Mouse (Mus musculus) forebrain, embryonic 13.5 days (tissue): ENCODE measurements around the gene Fars2. TPM values are rescaled to one million over a fixed set of nuclear protein-coding genes. Genes with fewer than 3 reads are reported as not detected.

ENCODE experiments used
- ATAC-seq: fragments of 200-750 bp; cut with Nextera tagmentation; 2 replicates; pipeline ENCODE4 v1.8.0; 2017
- H3K27ac ChIP-seq: fragments of 300-500 bp; sonication (generic); 2 replicates; pipeline ENCODE4 v1.5.1; 2015; ENCODE audit warnings: inconsistent platforms, mild to moderate bottlenecking, moderate library complexity
- H3K27me3 ChIP-seq: fragments of 300-500 bp; sonication (generic); 2 replicates; pipeline ENCODE4 v1.6.1; 2015; ENCODE audit warnings: mild to moderate bottlenecking, inconsistent platforms
- H3K36me3 ChIP-seq: fragments of 300-500 bp; sonication (generic); 2 replicates; pipeline ENCODE4 v1.6.1; 2015; ENCODE audit warnings: mild to moderate bottlenecking, inconsistent platforms; ENCODE audit not compliant: poor library complexity, severe bottlenecking
- H3K4me1 ChIP-seq: fragments of 300-500 bp; sonication (generic); 2 replicates; pipeline ENCODE4 v1.6.1; 2015; ENCODE audit warnings: inconsistent platforms
- H3K4me2 ChIP-seq: fragments of 300-500 bp; sonication (generic); 2 replicates; pipeline ENCODE4 v1.6.1; 2015; ENCODE audit warnings: inconsistent platforms, mild to moderate bottlenecking, moderate library complexity
- H3K4me3 ChIP-seq: fragments of 300-500 bp; sonication (generic); 2 replicates; pipeline ENCODE4 v1.5.1; 2015; ENCODE audit warnings: mild to moderate bottlenecking, inconsistent platforms
- H3K9ac ChIP-seq: fragments of 300-500 bp; sonication (generic); 2 replicates; pipeline ENCODE4 v1.6.1; 2015; ENCODE audit warnings: mild to moderate bottlenecking, inconsistent platforms
- H3K9me3 ChIP-seq: fragments of 300-500 bp; sonication (generic); replicated peaks from 2 replicates; pipeline ENCODE4 v1.6.1; 2016; ENCODE audit warnings: inconsistent platforms
- WGBS: fragments of 180-500 bp; shearing (Covaris S2); methylation state at CpG from one replicate; pipeline ENCODE4 v1.1.7; 2015; 5-methylcytosine and 5-hydroxymethylcytosine counted together
- polyA plus RNA-seq: library from polyadenylated mRNA; unstranded; fragments of >200 nt; fragmentation: Nextera tagmentation; extraction: Ambion mirVana; gene quantifications from 2 replicates; pipeline ENCODE4 v1.2.1, GENCODE M21; 2015

Fars2 gene
- polyA plus RNA-seq, 1 experiment from 2014 or later: 32.6 TPM

GRCm38 (mm10) chr13:36550694-36551093 is 433.5 kb downstream of the Fars2 start:
- Histone ChIP-seq H3K4me3 (no peak overlapping the region), H3K9ac (no peak overlapping the region), H3K27ac (no peak overlapping the region), H3K4me2 (no peak overlapping the region), H3K36me3 (no peaks in the 10 kb centered on the region), H3K27me3 (no peaks in the 10 kb centered on the region), H3K4me1 (peaks cover 9% of the 10 kb centered on the region; the same call in 1 of the 2 replicates), H3K9me3 (no peaks in the 10 kb centered on the region)
- ATAC-seq: peak; percentile 43; the same call in 1 of the 2 replicates
- 35% methylated on average over 6 of the region's 6 CpGs for WGBS

- no peaks in the 10 kb centered on the region for H3K9me3 ChIP-seq
- WGBS: 85% methylated on average over 3 of the region's 3 CpGs
- no peak for ATAC-seq
Observed at GRCm38 (mm10) chr13:36552522-36553246, 435.5 kb downstream of the Fars2 start.

GRCm38 (mm10) chr13:36553247-36553642 is 436.0 kb downstream of the Fars2 start:
- no peak overlapping the region for H3K27ac ChIP-seq
- no peak for ATAC-seq
- peaks cover 9% of the 10 kb centered on the region; the same call in 1 of the 2 replicates for H3K4me1 ChIP-seq
- no peak overlapping the region for H3K9ac ChIP-seq
- H3K36me3 ChIP-seq: no peaks in the 10 kb centered on the region
- no peak overlapping the region for H3K4me2 ChIP-seq
- no peak overlapping the region for H3K4me3 ChIP-seq
- H3K9me3 ChIP-seq: no peaks in the 10 kb centered on the region
- WGBS: 89% methylated on average over 5 of the region's 5 CpGs
- no peaks in the 10 kb centered on the region for H3K27me3 ChIP-seq

More at GRCm38 (mm10) chr13:36552522-36553246, 435.5 kb downstream of the Fars2 start:
- Histone ChIP-seq H3K4me2 (no peak overlapping the region), H3K36me3 (no peaks in the 10 kb centered on the region), H3K4me1 (peaks cover 9% of the 10 kb centered on the region; the same call in 1 of the 2 replicates), H3K27me3 (no peaks in the 10 kb centered on the region), H3K27ac (no peak overlapping the region), H3K4me3 (no peak overlapping the region), H3K9ac (no peak overlapping the region)

- ATAC-seq: no peak
- Histone ChIP-seq H3K36me3 (no peaks in the 10 kb centered on the region), H3K4me1 (peaks cover 9% of the 10 kb centered on the region; the same call in 1 of the 2 replicates), H3K27ac (no peak overlapping the region), H3K4me3 (no peak overlapping the region), H3K27me3 (no peaks in the 10 kb centered on the region), H3K9me3 (no peaks in the 10 kb centered on the region), H3K9ac (no peak overlapping the region), H3K4me2 (no peak overlapping the region)
- 100% methylated on average over 1 of the region's 1 CpGs for WGBS
Observed at GRCm38 (mm10) chr13:36554743-36555142, 437.5 kb downstream of the Fars2 start.

GRCm38 (mm10) chr13:36562447-36563441 is 445.5 kb downstream of the Fars2 start:
- H3K4me3 ChIP-seq: no peak overlapping the region
- H3K4me1 ChIP-seq: peaks cover 36% of the 10 kb centered on the region
- no peaks in the 10 kb centered on the region for H3K9me3 ChIP-seq
- H3K9ac ChIP-seq: no peak overlapping the region
- WGBS: 42% methylated on average over 16 of the region's 16 CpGs
- H3K4me2 ChIP-seq: peak overlapping the region; percentile 2; the same call in 1 of the 2 replicates
- H3K27ac ChIP-seq: peak overlapping the region; percentile 70
- H3K27me3 ChIP-seq: no peaks in the 10 kb centered on the region
- ATAC-seq: peak; percentile 63
- no peaks in the 10 kb centered on the region for H3K36me3 ChIP-seq

- WGBS: 11% methylated on average over 5 of the region's 6 CpGs
- no peak overlapping the region for H3K4me2 ChIP-seq
- H3K27me3 ChIP-seq: no peaks in the 10 kb centered on the region
- peak overlapping the region; percentile 54 for H3K27ac ChIP-seq
- H3K36me3 ChIP-seq: no peaks in the 10 kb centered on the region
- no peaks in the 10 kb centered on the region for H3K9me3 ChIP-seq
- no peak overlapping the region for H3K9ac ChIP-seq
- peaks cover 36% of the 10 kb centered on the region for H3K4me1 ChIP-seq
- no peak overlapping the region for H3K4me3 ChIP-seq
- ATAC-seq: peak; percentile 67
Observed at GRCm38 (mm10) chr13:36564764-36565315, 447.6 kb downstream of the Fars2 start.

- 72% methylated on average over 4 of the region's 4 CpGs for WGBS
- no peak for ATAC-seq
- H3K4me1 ChIP-seq: peaks cover 11% of the 10 kb centered on the region
Observed at GRCm38 (mm10) chr13:36576781-36577180, 459.6 kb downstream of the Fars2 start.

GRCm38 (mm10) chr13:36577916-36578568 is 460.8 kb downstream of the Fars2 start:
- ATAC-seq: peak; percentile 37
- Histone ChIP-seq H3K4me1 (peaks cover 22% of the 10 kb centered on the region), H3K4me2 (peak overlapping the region; percentile 67), H3K9ac (no peak overlapping the region), H3K9me3 (no peaks in the 10 kb centered on the region), H3K36me3 (no peaks in the 10 kb centered on the region), H3K27ac (0 out of 2 replicates have a peak overlapping the region, but pooled peaks have one; percentile 22), H3K4me3 (peak overlapping the region; percentile 51; the same call in 1 of the 2 replicates), H3K27me3 (no peaks in the 10 kb centered on the region; the same call in 1 of the 2 replicates)
- 64% methylated on average over 7 of the region's 7 CpGs for WGBS

More at GRCm38 (mm10) chr13:36576781-36577180, 459.6 kb downstream of the Fars2 start:
- Histone ChIP-seq H3K4me2 (no peak overlapping the region), H3K4me3 (no peak overlapping the region), H3K27me3 (no peaks in the 10 kb centered on the region; the same call in 1 of the 2 replicates), H3K9me3 (no peaks in the 10 kb centered on the region), H3K9ac (no peak overlapping the region), H3K27ac (no peak overlapping the region), H3K36me3 (no peaks in the 10 kb centered on the region)

GRCm38 (mm10) chr13:36578569-36579333 is 461.5 kb downstream of the Fars2 start:
- peak; percentile 99 for ATAC-seq
- H3K4me2 ChIP-seq: peak overlapping the region; percentile 67
- peaks cover 29% of the 10 kb centered on the region for H3K4me1 ChIP-seq
- H3K27ac ChIP-seq: peak overlapping the region; percentile 86
- H3K9ac ChIP-seq: peak overlapping the region; percentile 74
- no peaks in the 10 kb centered on the region for H3K9me3 ChIP-seq
- no peaks in the 10 kb centered on the region; the same call in 1 of the 2 replicates for H3K27me3 ChIP-seq
- H3K36me3 ChIP-seq: no peaks in the 10 kb centered on the region
- WGBS: 1% methylated on average over 39 of the region's 41 CpGs
- peak overlapping the region; percentile 51 for H3K4me3 ChIP-seq

GRCm38 (mm10) chr13:36582406-36583070 is 465.3 kb downstream of the Fars2 start:
- WGBS: 4% methylated on average over 10 of the region's 10 CpGs
- peak overlapping the region; percentile 30 for H3K4me2 ChIP-seq
- H3K4me1 ChIP-seq: peaks cover 37% of the 10 kb centered on the region
- peak overlapping the region; percentile 51 for H3K9ac ChIP-seq
- H3K27ac ChIP-seq: peak overlapping the region; percentile 84
- H3K27me3 ChIP-seq: no peaks in the 10 kb centered on the region
- no peaks in the 10 kb centered on the region for H3K9me3 ChIP-seq
- no peak; the same call in 1 of the 2 replicates for ATAC-seq
- H3K36me3 ChIP-seq: no peaks in the 10 kb centered on the region
- H3K4me3 ChIP-seq: no peak overlapping the region
